Mouse (Mus musculus) stomach, postnatal 0 days (tissue): ENCODE measurements around the gene Mtmr3. TPM values are rescaled to one million over a fixed set of nuclear protein-coding genes. Genes with fewer than 3 reads are reported as not detected.
A peak's percentile ranks its signal among the peaks of the same experiment; 100 is the strongest.

Source experiments
- ATAC-seq: fragments of 200-750 bp; cut with Nextera tagmentation; 2 replicates; pipeline ENCODE4 v1.8.0; 2017; ENCODE audit not compliant: low FRiP score, low TSS enrichment
- DNase-seq: peaks from one replicate; pipeline ENCODE4 v3.0.0-alpha.2; 2016; ENCODE audit warnings: low spot score
- H3K27ac ChIP-seq: fragments of 300-500 bp; sonication (generic); replicated peaks from 2 replicates; pipeline ENCODE4 v1.5.1; 2014; ENCODE audit warnings: mild to moderate bottlenecking, control low read depth
- H3K27me3 ChIP-seq: fragments of 300-500 bp; sonication (generic); 2 replicates; pipeline ENCODE4 v1.6.1; 2014; ENCODE audit warnings: low read length; ENCODE audit not compliant: control insufficient read depth, insufficient read depth
- H3K36me3 ChIP-seq: fragments of 300-500 bp; sonication (generic); 2 replicates; pipeline ENCODE4 v1.6.1; 2014; ENCODE audit warnings: low read length, mixed read lengths; ENCODE audit not compliant: control insufficient read depth, insufficient read depth
- H3K4me1 ChIP-seq: fragments of 300-500 bp; sonication (generic); replicated peaks from 2 replicates; pipeline ENCODE4 v1.6.1; 2014; ENCODE audit warnings: antibody characterized with exemption; ENCODE audit not compliant: control insufficient read depth, insufficient read depth
- H3K4me2 ChIP-seq: fragments of 300-500 bp; sonication (generic); replicated peaks from 2 replicates; pipeline ENCODE4 v1.6.1; 2014; ENCODE audit warnings: low read depth, mild to moderate bottlenecking, control low read depth, moderate library complexity
- H3K4me3 ChIP-seq: fragments of 300-500 bp; sonication (generic); 2 replicates; pipeline ENCODE4 v1.5.1; 2014; ENCODE audit warnings: low read depth, low read length, control low read depth
- H3K9ac ChIP-seq: fragments of 300-500 bp; sonication (generic); 2 replicates; pipeline ENCODE4 v1.6.1; 2014; ENCODE audit warnings: mild to moderate bottlenecking, low read length, control low read depth, mixed read lengths
- H3K9me3 ChIP-seq: fragments of 300-500 bp; sonication (generic); 2 replicates; pipeline ENCODE4 v1.6.1; 2016; ENCODE audit warnings: low read length; ENCODE audit not compliant: control insufficient read depth
- CTCF ChIP-seq: IDR thresholded peaks from 2 replicates; pipeline ENCODE4 v1.5.1; 2016; ENCODE audit warnings: antibody characterized with exemption, low read depth, mild to moderate bottlenecking, moderate library complexity
- EP300 ChIP-seq: optimal IDR thresholded peaks from 2 replicates; pipeline ENCODE3; 2016; ENCODE audit warnings: antibody characterized with exemption
- WGBS: fragments of 180-500 bp; shearing (Covaris S2); extraction: QIAGEN DNeasy Blood & Tissue Kit; methylation state at CpG from one replicate; pipeline ENCODE4 v1.1.7; 2014; 5-methylcytosine and 5-hydroxymethylcytosine counted together
- polyA plus RNA-seq: library from polyadenylated mRNA; unstranded; fragments of >200 nt; fragmentation: Nextera tagmentation; extraction: Ambion mirVana; gene quantifications from 2 replicates; pipeline ENCODE4 v1.2.1, GENCODE M21; 2015

The Mtmr3 gene
- polyA plus RNA-seq, 1 experiment from 2014 or later, result 11.7 TPM

- Histone ChIP-seq H3K27me3 (no peaks in the 10 kb centered on the region), H3K4me1 (no peaks in the 10 kb centered on the region), H3K4me2 (no peak overlapping the region; the same call in 1 of the 2 replicates), H3K4me3 (no peak overlapping the region), H3K36me3 (no peaks in the 10 kb centered on the region), H3K27ac (peak overlapping the region; percentile 53; the same call in 1 of the 2 replicates), H3K9ac (no peak overlapping the region), H3K9me3 (no peaks in the 10 kb centered on the region)
- TF ChIP-seq EP300 (no peak), CTCF (no peak)
- WGBS, result 63% methylated on average over 12 of the region's 12 CpGs
- ATAC-seq, result peak; percentile 81
- peak; percentile 71 for DNase-seq
Observed at GRCm38 (mm10) chr11:4452467-4453184, 142.0 kb downstream of the Mtmr3 start.

GRCm38 (mm10) chr11:4451116-4451515, 143.5 kb downstream of the Mtmr3 start:
- H3K9me3 ChIP-seq, result no peaks in the 10 kb centered on the region
- peak; percentile 57; the same call in 1 of the 2 replicates for ATAC-seq
- H3K4me2 ChIP-seq, result no peak overlapping the region
- H3K36me3 ChIP-seq, result no peaks in the 10 kb centered on the region
- no peak overlapping the region for H3K27ac ChIP-seq
- no peaks in the 10 kb centered on the region for H3K27me3 ChIP-seq
- DNase-seq, result peak; percentile 77
- 18% methylated on average over 9 of the region's 9 CpGs for WGBS
- no peak overlapping the region for H3K4me3 ChIP-seq
- TF ChIP-seq CTCF, result peak; percentile 85
- no peak for TF ChIP-seq EP300
- no peak overlapping the region for H3K9ac ChIP-seq
- H3K4me1 ChIP-seq, result no peaks in the 10 kb centered on the region

- H3K27me3 ChIP-seq, result no peaks in the 10 kb centered on the region
- ATAC-seq (no peak), DNase-seq (no peak)
- no peaks in the 10 kb centered on the region for H3K4me1 ChIP-seq
- H3K27ac ChIP-seq, result no peak overlapping the region
- whole genome bisulfite sequencing, result 93% methylated on average over 9 of the region's 9 CpGs
- TF ChIP-seq EP300 (no peak), CTCF (no peak)
- no peak overlapping the region for H3K4me2 ChIP-seq
- no peak overlapping the region for H3K4me3 ChIP-seq
- H3K9ac ChIP-seq, result no peak overlapping the region
- H3K36me3 ChIP-seq, result no peaks in the 10 kb centered on the region
- no peaks in the 10 kb centered on the region for H3K9me3 ChIP-seq
Observed at GRCm38 (mm10) chr11:4446195-4446868, 148.3 kb downstream of the Mtmr3 start.

GRCm38 (mm10) chr11:4442280-4442679, 152.4 kb downstream of the Mtmr3 start:
- ATAC-seq (no peak), DNase-seq (no peak)
- 9% methylated on average over 1 of the region's 1 CpGs for WGBS

GRCm38 (mm10) chr11:4440978-4441377, 153.7 kb downstream of the Mtmr3 start, which contains the start of gene Hormad2:
Gene Hormad2 (minus strand): TSS chr11:4441105.
- Histone ChIP-seq H3K4me3 (no peak within 1 kb of the TSS), H3K27me3 (no peaks in the 10 kb centered on the region), H3K36me3 (no peaks in the 10 kb centered on the region), H3K9ac (no peak within 1 kb of the TSS), H3K4me1 (no peaks in the 10 kb centered on the region), H3K4me2 (no peak within 1 kb of the TSS), H3K9me3 (no peaks in the 10 kb centered on the region), H3K27ac (no peak within 1 kb of the TSS)
- peak; percentile 46 for DNase-seq
- TF ChIP-seq EP300 (no peak), CTCF (no peak)
- WGBS, result 48% methylated on average over 19 of the region's 19 CpGs
- peak; percentile 49; the same call in 1 of the 2 replicates for ATAC-seq

More at GRCm38 (mm10) chr11:4442280-4442679, 152.4 kb downstream of the Mtmr3 start:
- no peak overlapping the region for H3K9ac ChIP-seq
- no peaks in the 10 kb centered on the region for H3K4me1 ChIP-seq
- no peaks in the 10 kb centered on the region for H3K9me3 ChIP-seq
- TF ChIP-seq EP300 (no peak), CTCF (no peak)
- H3K27me3 ChIP-seq, result no peaks in the 10 kb centered on the region
- no peak overlapping the region for H3K4me2 ChIP-seq
- no peak overlapping the region for H3K4me3 ChIP-seq
- H3K36me3 ChIP-seq, result no peaks in the 10 kb centered on the region
- no peak overlapping the region for H3K27ac ChIP-seq

- ATAC-seq, result no peak
- H3K4me2 ChIP-seq, result no peak overlapping the region
- WGBS, result 51% methylated on average over 2 of the region's 2 CpGs
- H3K36me3 ChIP-seq, result no peaks in the 10 kb centered on the region
- H3K27me3 ChIP-seq, result no peaks in the 10 kb centered on the region
- no peak overlapping the region for H3K4me3 ChIP-seq
- H3K9me3 ChIP-seq, result no peaks in the 10 kb centered on the region
- H3K27ac ChIP-seq, result no peak overlapping the region
- TF ChIP-seq EP300, result no peak
- TF ChIP-seq CTCF, result no peak
- no peak overlapping the region for H3K9ac ChIP-seq
- no peaks in the 10 kb centered on the region for H3K4me1 ChIP-seq
- DNase-seq, result no peak
Observed at GRCm38 (mm10) chr11:4438211-4438610, 156.5 kb downstream of the Mtmr3 start.
